ENCODE assay signal across 7 mouse cellular contexts in the genomic region with DNA sequence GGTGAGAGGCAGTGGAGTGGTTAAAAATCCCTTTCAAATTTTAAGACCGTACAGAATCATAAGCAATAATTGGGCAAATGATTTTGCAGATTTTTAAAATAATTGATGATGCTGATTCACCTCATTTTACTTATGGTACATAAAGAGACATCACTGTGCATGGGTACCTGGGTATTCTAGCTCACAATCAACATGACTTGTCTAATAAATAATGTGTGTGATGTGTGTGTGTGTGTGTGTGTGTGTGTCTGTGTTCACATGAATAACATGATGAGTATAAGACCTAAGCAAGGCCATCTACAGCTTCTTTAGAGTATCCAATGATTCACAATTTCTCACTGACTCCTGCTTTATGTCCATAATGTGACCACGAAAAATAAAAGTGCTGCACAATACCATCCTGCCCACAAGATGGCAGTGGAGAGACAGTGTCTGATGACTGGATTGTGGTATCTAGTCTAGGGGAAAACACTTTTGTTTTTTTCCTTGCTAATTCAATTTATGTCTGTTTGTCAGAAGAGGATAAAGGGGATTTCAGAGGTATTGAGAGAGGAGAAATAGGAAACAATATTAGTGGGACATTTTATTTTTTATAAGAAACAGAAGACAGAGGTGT.
DNase-seq lines count a peak whose midpoint lies in the region; ATAC-seq and TF ChIP-seq lines count a peak whose summit lies in the region.

No protein-coding gene starts in this region.

- H3K9me3 ChIP-seq in forebrain, postnatal 0 days (ENCODE audit: low read length), result no peaks in the 10 kb centered on the region
- H3K9me3 ChIP-seq in midbrain, embryonic 13.5 days, result no peaks in the 10 kb centered on the region

- DNase-seq in testis, postnatal 14 days (ENCODE audit: low spot score), result no peak
- peak; percentile 8 for DNase-seq in c-Kit-positive CD71-negative TER-119-negative erythroid progenitor cells, embryonic 14.5 days (ENCODE audit: low read depth)
- peak; percentile 84 for DNase-seq in forebrain, postnatal 0 days
- peak; percentile 68 to 69 for DNase-seq in layer of hippocampus, postnatal 10 days (ENCODE audit: low spot score in 2 of 2)
- no peak for DNase-seq in spleen, adult 12 weeks (ENCODE audit: low spot score)

- no peak for TF ChIP-seq POLR2A in testis, adult 2 months (IDR thresholded peaks at IDR 0.05; ENCODE audit: control insufficient read depth, low read depth, low read length)

- H3K36me3 ChIP-seq in testis, adult 2 months (ENCODE audit: control insufficient read depth, insufficient read depth, low read length), result no peaks in the 10 kb centered on the region
- H3K36me3 ChIP-seq in forebrain, postnatal 0 days (ENCODE audit: insufficient read depth), result no peaks in the 10 kb centered on the region
- H3K36me3 ChIP-seq in midbrain, embryonic 13.5 days, result no peaks in the 10 kb centered on the region

- no peaks in the 10 kb centered on the region for H3K27me3 ChIP-seq in testis, adult 2 months (ENCODE audit: control insufficient read depth, insufficient read depth, low read length)
- no peaks in the 10 kb centered on the region for H3K27me3 ChIP-seq in forebrain, postnatal 0 days (ENCODE audit: insufficient read depth, low read length)
- H3K27me3 ChIP-seq in midbrain, embryonic 13.5 days, result no peaks in the 10 kb centered on the region

- peak; percentile 9; the same call in 1 of the 2 replicates for TF ChIP-seq CTCF in testis, adult 2 months (IDR thresholded peaks at IDR 0.05; ENCODE audit: control insufficient read depth, insufficient read depth, insufficient replicate concordance, low read depth, low read length)
- peak; percentile 90 for TF ChIP-seq CTCF in forebrain, postnatal 0 days (IDR thresholded peaks at IDR 0.05; ENCODE audit: low read depth)

- no peak for ATAC-seq in forebrain, postnatal 0 days
- peak; percentile 73; the same call in 1 of the 2 replicates for ATAC-seq in midbrain, embryonic 13.5 days

- H3K9ac ChIP-seq in forebrain, postnatal 0 days, result no peak overlapping the region
- no peak overlapping the region for H3K9ac ChIP-seq in midbrain, embryonic 13.5 days (replicated peaks)

- H3K4me3 ChIP-seq in testis, adult 2 months (ENCODE audit: control insufficient read depth, low read depth, low read length), result no peak overlapping the region
- H3K4me3 ChIP-seq in forebrain, postnatal 0 days (ENCODE audit: low read depth, low read length), result no peak overlapping the region
- no peak overlapping the region for H3K4me3 ChIP-seq in midbrain, embryonic 13.5 days (replicated peaks)

- WGBS in forebrain, postnatal 0 days, result 43% methylated on average over 2 of the region's 2 CpGs
- 50% methylated on average over 2 of the region's 2 CpGs for WGBS in midbrain, embryonic 13.5 days

- H3K4me1 ChIP-seq in testis, adult 2 months (ENCODE audit: control insufficient read depth, insufficient read depth, low read length), result no peaks in the 10 kb centered on the region
- no peaks in the 10 kb centered on the region for H3K4me1 ChIP-seq in forebrain, postnatal 0 days (ENCODE audit: insufficient read depth)
- no peaks in the 10 kb centered on the region for H3K4me1 ChIP-seq in midbrain, embryonic 13.5 days (replicated peaks)

- H3K4me2 ChIP-seq in forebrain, postnatal 0 days (ENCODE audit: low read depth), result no peak overlapping the region
- no peak overlapping the region for H3K4me2 ChIP-seq in midbrain, embryonic 13.5 days (replicated peaks)

- no peak overlapping the region for H3K27ac ChIP-seq in testis, adult 2 months (ENCODE audit: control insufficient read depth, insufficient read depth, low read depth, low read length)
- no peak overlapping the region for H3K27ac ChIP-seq in forebrain, postnatal 0 days (ENCODE audit: low read depth, low read length)
- H3K27ac ChIP-seq in midbrain, embryonic 13.5 days, result no peak overlapping the region

Comparison
In these comparisons a context has a peak if more than half of its experiments do, and no peak if none do; other contexts are left out.
1. DNase-seq: peak in c-Kit-positive CD71-negative TER-119-negative erythroid progenitor cells, embryonic 14.5 days (single experiment), forebrain, postnatal 0 days (single experiment) and layer of hippocampus, postnatal 10 days (2 of 2); none in testis, postnatal 14 days (single experiment) and spleen, adult 12 weeks (single experiment).